Mouse (Mus musculus): ENCODE measurements around the gene Pih1d1. TPM values are rescaled to one million over a fixed set of nuclear protein-coding genes. Genes with fewer than 3 reads are reported as not detected.
"Not testable (repeated sequence)": the region's sequence is repeated elsewhere in the genome, so short reads cannot be mapped to it uniquely, and the experiment has no call there.

The Pih1d1 gene
- polyA plus RNA-seq, 1 experiment, result 80.3 TPM

GRCm38 (mm10) chr7:45167761-45168445, 13.8 kb downstream of the Pih1d1 start:
- TF ChIP-seq POLR2A (IDR thresholded peaks at IDR 0.05; ENCODE audit: low read depth, low read length), result no peak
- TF ChIP-seq CTCF (conservative IDR thresholded peaks at IDR 0.05; ENCODE audit: insufficient read depth, insufficient read length, low read depth, low read length), result no peak
- WGBS, result 5% methylated on average over 19 of the region's 19 CpGs

GRCm38 (mm10) chr7:45168656-45169055, 14.6 kb downstream of the Pih1d1 start:
- DNase-seq, result no peak
- no peaks in the 10 kb centered on the region for H3K4me1 ChIP-seq (ENCODE audit: control insufficient read depth, insufficient read depth, low read length)
- H3K4me3 ChIP-seq (ENCODE audit: insufficient read depth, low read depth, low read length), result no peak overlapping the region
- no peak for TF ChIP-seq POLR2A (IDR thresholded peaks at IDR 0.05; ENCODE audit: low read depth, low read length)
- no peak for TF ChIP-seq CTCF (conservative IDR thresholded peaks at IDR 0.05; ENCODE audit: insufficient read depth, insufficient read length, low read depth, low read length)
- no peak overlapping the region for H3K27ac ChIP-seq (ENCODE audit: insufficient read depth, low read depth, low read length)
- H3K36me3 ChIP-seq (ENCODE audit: control insufficient read depth, insufficient read depth, low read length), result no peaks in the 10 kb centered on the region
- WGBS, result 6% methylated on average over 24 of the region's 24 CpGs
- H3K27me3 ChIP-seq (replicated peaks; ENCODE audit: control insufficient read depth, insufficient read depth, low read length), result peaks cover 2% of the 10 kb centered on the region

More at GRCm38 (mm10) chr7:45167761-45168445, 13.8 kb downstream of the Pih1d1 start:
- no peak for DNase-seq
- Histone ChIP-seq H3K36me3 (ENCODE audit: control insufficient read depth, insufficient read depth, low read length) (no peaks in the 10 kb centered on the region), H3K27ac (ENCODE audit: insufficient read depth, low read depth, low read length) (no peak overlapping the region), H3K4me3 (ENCODE audit: insufficient read depth, low read depth, low read length) (no peak overlapping the region), H3K27me3 (replicated peaks; ENCODE audit: control insufficient read depth, insufficient read depth, low read length) (peaks cover 2% of the 10 kb centered on the region), H3K4me1 (ENCODE audit: control insufficient read depth, insufficient read depth, low read length) (no peaks in the 10 kb centered on the region)

GRCm38 (mm10) chr7:45169495-45169894, 15.4 kb downstream of the Pih1d1 start:
- Histone ChIP-seq H3K4me1 (ENCODE audit: control insufficient read depth, insufficient read depth, low read length) (no peaks in the 10 kb centered on the region), H3K36me3 (ENCODE audit: control insufficient read depth, insufficient read depth, low read length) (no peaks in the 10 kb centered on the region), H3K27ac (ENCODE audit: insufficient read depth, low read depth, low read length) (no peak overlapping the region), H3K27me3 (replicated peaks; ENCODE audit: control insufficient read depth, insufficient read depth, low read length) (peaks cover 2% of the 10 kb centered on the region), H3K4me3 (ENCODE audit: insufficient read depth, low read depth, low read length) (no peak overlapping the region)
- WGBS, result 91% methylated on average over 3 of the region's 3 CpGs
- TF ChIP-seq POLR2A (IDR thresholded peaks at IDR 0.05; ENCODE audit: low read depth, low read length) (no peak), CTCF (conservative IDR thresholded peaks at IDR 0.05; ENCODE audit: insufficient read depth, insufficient read length, low read depth, low read length) (no peak)
- DNase-seq, result no peak

GRCm38 (mm10) chr7:45172974-45173373, 18.9 kb downstream of the Pih1d1 start:
- WGBS, result 65% methylated on average over 7 of the region's 7 CpGs

DNA sequence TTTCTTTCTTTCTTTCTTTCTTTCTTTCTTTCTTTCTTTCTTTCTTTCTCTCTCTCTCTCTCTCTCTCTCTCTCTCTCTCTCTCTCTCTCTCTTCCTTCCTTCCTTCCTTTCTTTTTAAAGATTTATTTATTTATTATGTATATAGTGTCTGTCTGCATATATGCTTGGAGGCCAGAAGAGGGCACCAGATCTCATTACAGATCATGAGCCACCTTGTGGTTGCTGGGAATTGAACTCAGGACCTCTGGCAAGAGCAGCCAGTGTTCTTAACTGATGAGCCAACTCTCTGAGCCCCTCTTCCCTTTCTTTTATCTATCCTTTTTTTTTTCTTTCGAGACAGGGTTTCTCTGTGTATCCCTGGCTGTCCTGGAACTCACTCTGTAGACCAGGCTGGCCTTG, 19.7 kb downstream of the Pih1d1 start:
- H3K27me3 ChIP-seq (replicated peaks; ENCODE audit: control insufficient read depth, insufficient read depth, low read length); H3K4me3 ChIP-seq (ENCODE audit: insufficient read depth, low read depth, low read length); H3K27ac ChIP-seq (ENCODE audit: insufficient read depth, low read depth, low read length); H3K4me1 ChIP-seq (ENCODE audit: control insufficient read depth, insufficient read depth, low read length); DNase-seq; H3K36me3 ChIP-seq (ENCODE audit: control insufficient read depth, insufficient read depth, low read length): not testable (repeated sequence)
- TF ChIP-seq CTCF (conservative IDR thresholded peaks at IDR 0.05; ENCODE audit: insufficient read depth, insufficient read length, low read depth, low read length), result peak; percentile 45
- WGBS, result 52% methylated on average over 1 of the region's 1 CpGs

More at GRCm38 (mm10) chr7:45172974-45173373, 18.9 kb downstream of the Pih1d1 start:
- no peaks in the 10 kb centered on the region for H3K36me3 ChIP-seq (ENCODE audit: control insufficient read depth, insufficient read depth, low read length)
- TF ChIP-seq CTCF (conservative IDR thresholded peaks at IDR 0.05; ENCODE audit: insufficient read depth, insufficient read length, low read depth, low read length) (peak; percentile 27; the same call in 1 of the 2 replicates), POLR2A (IDR thresholded peaks at IDR 0.05; ENCODE audit: low read depth, low read length) (no peak)
- no peaks in the 10 kb centered on the region for H3K4me1 ChIP-seq (ENCODE audit: control insufficient read depth, insufficient read depth, low read length)
- H3K4me3 ChIP-seq (ENCODE audit: insufficient read depth, low read depth, low read length), result no peak overlapping the region
- DNase-seq, result no peak
- no peak overlapping the region for H3K27ac ChIP-seq (ENCODE audit: insufficient read depth, low read depth, low read length)
- H3K27me3 ChIP-seq (replicated peaks; ENCODE audit: control insufficient read depth, insufficient read depth, low read length), result peaks cover 4% of the 10 kb centered on the region

DNA sequence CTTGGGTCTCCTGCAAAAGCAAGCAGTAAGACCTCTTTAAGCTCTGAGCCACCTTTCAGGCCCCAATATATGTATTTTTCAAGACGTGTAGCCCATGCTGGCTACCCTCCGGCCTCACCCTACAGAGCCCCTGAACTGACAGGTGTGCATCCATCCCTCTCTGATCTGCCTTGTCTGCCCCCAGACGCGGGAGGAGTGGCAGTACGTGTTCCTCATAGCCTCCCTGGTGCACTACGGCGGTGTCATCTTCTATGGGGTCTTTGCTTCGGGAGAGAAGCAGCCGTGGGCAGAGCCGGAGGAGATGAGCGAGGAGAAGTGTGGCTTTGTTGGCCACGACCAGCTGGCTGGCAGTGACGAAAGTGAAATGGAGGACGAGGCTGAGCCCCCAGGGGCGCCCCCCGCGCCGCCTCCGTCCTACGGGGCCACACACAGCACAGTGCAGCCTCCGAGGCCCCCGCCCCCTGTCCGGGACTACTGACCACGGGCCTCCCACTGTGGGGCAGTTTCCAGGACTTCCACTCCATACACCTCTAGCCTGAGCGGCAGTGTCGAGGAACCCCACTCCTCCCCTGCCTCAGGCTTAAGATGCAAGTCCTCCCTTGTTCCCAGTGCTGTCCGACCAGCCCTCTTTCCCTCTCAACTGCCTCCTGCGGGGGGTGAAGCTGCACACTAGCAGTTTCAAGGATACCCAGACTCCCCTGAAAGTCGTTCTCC, 20.6 kb downstream of the Pih1d1 start:
- TF ChIP-seq POLR2A (IDR thresholded peaks at IDR 0.05; ENCODE audit: low read depth, low read length), result no peak
- no peak for TF ChIP-seq CTCF (conservative IDR thresholded peaks at IDR 0.05; ENCODE audit: insufficient read depth, insufficient read length, low read depth, low read length)
- Histone ChIP-seq H3K4me3 (ENCODE audit: insufficient read depth, low read depth, low read length) (no peak overlapping the region), H3K27ac (ENCODE audit: insufficient read depth, low read depth, low read length) (no peak overlapping the region), H3K4me1 (ENCODE audit: control insufficient read depth, insufficient read depth, low read length) (no peaks in the 10 kb centered on the region), H3K36me3 (ENCODE audit: control insufficient read depth, insufficient read depth, low read length) (no peaks in the 10 kb centered on the region), H3K27me3 (replicated peaks; ENCODE audit: control insufficient read depth, insufficient read depth, low read length) (peaks cover 4% of the 10 kb centered on the region)
- 7% methylated on average over 27 of the region's 29 CpGs for WGBS
- DNase-seq, result no peak

- Histone ChIP-seq H3K4me3 (ENCODE audit: insufficient read depth, low read depth, low read length) (no peak overlapping the region), H3K4me1 (ENCODE audit: control insufficient read depth, insufficient read depth, low read length) (no peaks in the 10 kb centered on the region), H3K27me3 (replicated peaks; ENCODE audit: control insufficient read depth, insufficient read depth, low read length) (peaks cover 4% of the 10 kb centered on the region), H3K27ac (ENCODE audit: insufficient read depth, low read depth, low read length) (no peak overlapping the region), H3K36me3 (ENCODE audit: control insufficient read depth, insufficient read depth, low read length) (no peaks in the 10 kb centered on the region)
- 5% methylated on average over 13 of the region's 13 CpGs for WGBS
- no peak for DNase-seq
- TF ChIP-seq CTCF (conservative IDR thresholded peaks at IDR 0.05; ENCODE audit: insufficient read depth, insufficient read length, low read depth, low read length) (no peak), POLR2A (IDR thresholded peaks at IDR 0.05; ENCODE audit: low read depth, low read length) (no peak)
Measured at GRCm38 (mm10) chr7:45175398-45175797, 21.3 kb downstream of the Pih1d1 start.
